In the genomic region with DNA sequence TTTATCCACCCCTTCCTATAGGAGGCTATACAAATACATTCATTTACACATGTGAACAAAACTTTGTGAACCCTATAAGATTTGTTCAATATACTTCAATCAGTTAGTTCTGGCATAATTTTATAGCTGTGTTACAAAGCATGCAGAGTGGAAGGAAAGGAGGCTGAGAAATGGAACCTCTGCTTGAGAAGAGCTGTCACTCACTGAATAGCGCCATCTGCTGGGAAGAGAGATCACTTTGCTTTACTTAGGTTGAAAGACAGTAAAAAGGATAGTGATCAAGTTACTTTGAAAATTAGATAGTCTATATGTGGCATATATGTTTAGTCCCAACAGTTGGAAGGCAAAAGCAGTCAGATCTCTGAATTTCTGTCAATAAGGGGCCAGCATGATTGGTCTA, we compare ENCODE assay signal across 8 mouse cellular contexts.
DNase-seq lines count a peak whose midpoint lies in the region; ATAC-seq and TF ChIP-seq lines count a peak whose summit lies in the region.
"Had no signal": no experiment of that assay in that cellular context is flagged by ENCODE, and none has a peak within 500 bp of the region (broad histone marks: within the 10 kb centered on the region; RNA-seq: fewer than 3 reads in every experiment).

No protein-coding gene starts in this region.

- H3K4me1 ChIP-seq in G1E (ENCODE audit: insufficient read depth, low read depth, low read length) = no peaks in the 10 kb centered on the region
- no peaks in the 10 kb centered on the region for H3K4me1 ChIP-seq in midbrain, embryonic 13.5 days (replicated peaks)
- H3K4me1 ChIP-seq: embryonic facial prominence, embryonic 12.5 days had no signal

- no peak for ATAC-seq in G1E (ENCODE audit: extremely low read depth, insufficient number of reproducible peaks, low FRiP score, poor library complexity, severe bottlenecking)
- ATAC-seq in midbrain, embryonic 13.5 days = 0 out of 2 replicates have a peak, but pooled peaks have one; percentile 37

- no peak overlapping the region for H3K9ac ChIP-seq in midbrain, embryonic 13.5 days (replicated peaks)
- H3K9ac ChIP-seq: embryonic facial prominence, embryonic 12.5 days had no signal

- H3K27ac ChIP-seq in midbrain, embryonic 13.5 days = no peak overlapping the region
- H3K27ac ChIP-seq: embryonic facial prominence, embryonic 12.5 days had no signal

- H3K9me3 ChIP-seq in G1E (replicated peaks) = no peaks in the 10 kb centered on the region
- H3K9me3 ChIP-seq in midbrain, embryonic 13.5 days = no peaks in the 10 kb centered on the region
- H3K9me3 ChIP-seq: embryonic facial prominence, embryonic 12.5 days had no signal

- no peak overlapping the region for H3K4me3 ChIP-seq in G1E (ENCODE audit: low read depth, low read length)
- H3K4me3 ChIP-seq in midbrain, embryonic 13.5 days (replicated peaks) = no peak overlapping the region
- H3K4me3 ChIP-seq: embryonic facial prominence, embryonic 12.5 days had no signal

- H3K4me2 ChIP-seq in midbrain, embryonic 13.5 days (replicated peaks) = no peak overlapping the region
- H3K4me2 ChIP-seq: embryonic facial prominence, embryonic 12.5 days had no signal

- H3K36me3 ChIP-seq in G1E (replicated peaks) = no peaks in the 10 kb centered on the region
- no peaks in the 10 kb centered on the region for H3K36me3 ChIP-seq in midbrain, embryonic 13.5 days
- H3K36me3 ChIP-seq: embryonic facial prominence, embryonic 12.5 days had no signal

- peak; percentile 36; the same call in 1 of the 2 replicates for TF ChIP-seq CTCF in G1E (IDR thresholded peaks at IDR 0.05; ENCODE audit: low read depth, low read length)

- 30% methylated on average over 1 of the region's 1 CpGs for WGBS in midbrain, embryonic 13.5 days

- no peaks in the 10 kb centered on the region for H3K27me3 ChIP-seq in G1E (ENCODE audit: insufficient read depth, low read length)
- no peaks in the 10 kb centered on the region for H3K27me3 ChIP-seq in midbrain, embryonic 13.5 days
- H3K27me3 ChIP-seq: embryonic facial prominence, embryonic 12.5 days had no signal

- DNase-seq in kidney, adult 9 months = peak; percentile 35
- DNase-seq in kidney, adult 18-20 months = no peak
- DNase-seq in G1E (ENCODE audit: low spot score) = no peak
- DNase-seq in brain, adult 2 months (ENCODE audit: low read depth, low spot score) = peak; percentile 84
- DNase-seq in kidney, postnatal 36 days = peak; percentile 20 to 51
- DNase-seq in T-cell, adult 2 months (ENCODE audit: low spot score) = no peak

Comparison
In these comparisons a context has a peak if more than half of its experiments do, and no peak if none do; other contexts are left out.
1. DNase-seq: peak in kidney, adult 9 months (single experiment), brain, adult 2 months (single experiment) and kidney, postnatal 36 days (2 of 2); none in kidney, adult 18-20 months (single experiment), G1E (single experiment) and T-cell, adult 2 months (single experiment).